Mouse (Mus musculus) spleen, adult 10 weeks (tissue): ENCODE measurements around the gene Gpatch8. TPM values are rescaled to one million over a fixed set of nuclear protein-coding genes. Genes with fewer than 3 reads are reported as not detected.

Source experiments
- polyA plus RNA-seq: library from polyadenylated mRNA; stranded (reverse); fragments of 350-450 nt; fragmentation: Illumina TruSeq; extraction: RNeasy Lipid Tissue Mini Kit (QIAGEN cat#74804); gene quantifications from one replicate; pipeline ENCODE4 v1.2.3, GENCODE M21; 2015; ENCODE audit warnings: low replicate concordance; ENCODE audit not compliant: insufficient read depth

The Gpatch8 gene
- polyA plus RNA-seq: 37.0 TPM

GRCm38 (mm10) chr11:102556031-102556715 lies at the start of gene Gpatch8:
TSS of gene Gpatch8 (minus strand) at chr11:102556392.

GRCm38 (mm10) chr11:102604010-102604584 lies 47.9 kb upstream of the Gpatch8 start, which contains the start of gene Fzd2:
TSS of gene Fzd2 (plus strand) at chr11:102604396.

GRCm38 (mm10) chr11:102579165-102580033 lies 23.2 kb upstream of the Gpatch8 start, which contains the start of gene Gm11627:
TSS of gene Gm11627 (minus strand) at chr11:102579461.

GRCm38 (mm10) chr11:102469648-102470357 lies 86.4 kb downstream of the Gpatch8 start, which contains the start of gene Itga2b:
TSS of gene Itga2b (minus strand) at chr11:102470122.

GRCm38 (mm10) chr11:102447497-102447896 lies 108.7 kb downstream of the Gpatch8 start, which contains the start of gene Fam171a2:
TSS of gene Fam171a2 (minus strand) at chr11:102447682.

GRCm38 (mm10) chr11:102430121-102431017 lies 125.8 kb downstream of the Gpatch8 start, which contains the start of gene Grn:
TSS of gene Grn (plus strand) at chr11:102430315.

Other genes with a start within 250 kb of the Gpatch8 start
- 81.7 TPM for gene Ubtf, start 236.7 kb downstream of the Gpatch8 start, polyA plus RNA-seq
- 79.8 TPM for gene Slc4a1, start 190.2 kb downstream of the Gpatch8 start, polyA plus RNA-seq
- gene Rundc3a, start 163.0 kb downstream of the Gpatch8 start, polyA plus RNA-seq: 1.4 TPM
- gene Slc25a39, start 148.4 kb downstream of the Gpatch8 start, polyA plus RNA-seq: 60.0 TPM
- gene Grn, start 126.1 kb downstream of the Gpatch8 start, polyA plus RNA-seq: 109 TPM
- not detected for gene Fam171a2, start 108.7 kb downstream of the Gpatch8 start, polyA plus RNA-seq
- gene Itga2b, start 86.3 kb downstream of the Gpatch8 start, polyA plus RNA-seq: 4.6 TPM
- gene Gm11627, start 23.1 kb upstream of the Gpatch8 start, polyA plus RNA-seq: 1.6 TPM
- 0.61 TPM for gene Fzd2, start 48.0 kb upstream of the Gpatch8 start, polyA plus RNA-seq
- not detected for gene Meioc, start 107.3 kb upstream of the Gpatch8 start, polyA plus RNA-seq
- gene Ccdc43, start 141.4 kb upstream of the Gpatch8 start, polyA plus RNA-seq: 29.5 TPM
- gene Adam11, start 205.0 kb upstream of the Gpatch8 start, polyA plus RNA-seq: 6.3 TPM